In genomic region chr9:15930928-15931443, GRCm38 (mm10) we compare ENCODE assay signal across 26 mouse cellular contexts. TPM values are rescaled to one million over a fixed set of nuclear protein-coding genes. Genes with fewer than 3 reads are reported as not detected.
"Had no signal": no experiment of that assay in that cellular context is flagged by ENCODE, and none has a peak within 500 bp of the region (broad histone marks: within the 10 kb centered on the region; RNA-seq: fewer than 3 reads in every experiment).

No protein-coding gene starts in this region.

- H3K4me1 ChIP-seq: lung, embryonic 15.5 days; midbrain, embryonic 13.5 days; midbrain, embryonic 15.5 days; neural tube, embryonic 12.5 days had no signal

- H3K27me3 ChIP-seq: lung, embryonic 15.5 days; megakaryocyte, embryonic 14.5 days; midbrain, embryonic 13.5 days; midbrain, embryonic 15.5 days; neural tube, embryonic 12.5 days had no signal

- H3K4me2 ChIP-seq: lung, embryonic 15.5 days; midbrain, embryonic 11.5 days; midbrain, embryonic 13.5 days; midbrain, embryonic 15.5 days; neural tube, embryonic 12.5 days had no signal

- H3K27ac ChIP-seq: lung, embryonic 15.5 days; macrophage; midbrain, embryonic 13.5 days; midbrain, embryonic 15.5 days; neural tube, embryonic 12.5 days had no signal

- H3K4me3 ChIP-seq: lung, embryonic 15.5 days; megakaryocyte, embryonic 14.5 days; midbrain, embryonic 13.5 days; midbrain, embryonic 15.5 days; neural tube, embryonic 12.5 days had no signal

- H3K9me3 ChIP-seq: lung, embryonic 15.5 days; megakaryocyte, embryonic 14.5 days; midbrain, embryonic 13.5 days; midbrain, embryonic 15.5 days; neural tube, embryonic 12.5 days had no signal

- ATAC-seq: liver, postnatal 0 days; lung, postnatal 0 days; midbrain, embryonic 13.5 days; midbrain, embryonic 15.5 days had no signal

- H3K9ac ChIP-seq: liver, postnatal 0 days; lung, embryonic 15.5 days; midbrain, embryonic 13.5 days; midbrain, embryonic 15.5 days; neural tube, embryonic 12.5 days had no signal

- H3K36me3 ChIP-seq: lung, embryonic 15.5 days; midbrain, embryonic 15.5 days; neural tube, embryonic 12.5 days had no signal

- DNase-seq: liver, postnatal 0 days; lung, adult 2 months; lung, postnatal 14 days; lung, postnatal 36 days; right cerebral cortex, postnatal 14 days; thymus, adult 2 months; thymus, postnatal 25 days; thymus, postnatal 4 days had no signal

RNA-seq across cellular contexts. Expression of gene Mtnr1b, which starts 56.6 kb away (rescaled TPM):
- total RNA-seq: megakaryocyte progenitor cell, adult 5-6 weeks; midbrain, postnatal 0 days; monocyte, adult 5-6 weeks; neutrophil, adult 5-6 weeks had no signal
- polyA plus RNA-seq: liver, postnatal 0 days; lung, adult 2 months; lung, embryonic 15.5 days; lung, postnatal 0 days; macrophage; midbrain, embryonic 11.5 days; midbrain, embryonic 13.5 days; midbrain, embryonic 15.5 days; midbrain, postnatal 0 days; neural tube, embryonic 12.5 days; neural tube, embryonic 14.5 days; spleen, adult 2 months; stomach, embryonic 14.5 days; stomach, embryonic 16.5 days; testis, adult 2 months; thymus, adult 2 months; urinary bladder, adult 2 months had no signal
